Mouse (Mus musculus) heart, postnatal 10 days (tissue): ENCODE data around the gene Rsph14. TPM values are rescaled to one million over a fixed set of nuclear protein-coding genes. Genes with fewer than 3 reads are reported as not detected.
"Not testable (repeated sequence)": the region's sequence is repeated elsewhere in the genome, so short reads cannot be mapped to it uniquely, and the experiment has no call there.

Source experiments
- DNase-seq, 2 experiments: peaks; one replicate each; pipeline ENCODE4 v3.0.0; 2021
- intact Hi-C: fragments of 180-260 bp; cut with DNase I; formaldehyde crosslinking; loops from one replicate; pipeline ENCODE4 v1.15.1; 2025
- total RNA-seq, 2 experiments: library from RNA; stranded (reverse); gene quantifications; 2 replicates each; pipeline ENCODE4 v1.2.3; 2021

The Rsph14 gene
- total RNA-seq, 2 experiments from 2014 or later, result not detected

DNA sequence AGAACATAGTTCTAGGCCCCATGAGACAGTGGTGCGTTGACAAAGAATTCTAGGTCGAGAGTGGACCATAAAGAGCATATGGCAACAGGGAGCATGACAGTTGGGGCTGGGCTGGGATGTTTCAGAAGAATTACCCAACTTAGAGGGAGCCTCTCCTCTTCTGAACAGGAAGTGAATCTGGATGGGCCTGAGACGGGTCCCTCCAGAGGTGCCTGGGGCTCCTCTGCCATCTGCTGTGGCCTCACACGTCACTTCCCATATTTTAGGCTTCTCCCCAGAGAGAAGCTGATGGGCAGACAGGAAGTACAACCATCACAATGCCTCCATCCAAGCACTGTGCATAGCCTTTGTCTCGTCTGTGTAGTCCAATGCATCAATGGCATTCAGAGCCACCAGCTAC lies 23.3 kb upstream of the Rsph14 start:
- intact Hi-C loops, result no loop called here
- no peak for DNase-seq

DNA sequence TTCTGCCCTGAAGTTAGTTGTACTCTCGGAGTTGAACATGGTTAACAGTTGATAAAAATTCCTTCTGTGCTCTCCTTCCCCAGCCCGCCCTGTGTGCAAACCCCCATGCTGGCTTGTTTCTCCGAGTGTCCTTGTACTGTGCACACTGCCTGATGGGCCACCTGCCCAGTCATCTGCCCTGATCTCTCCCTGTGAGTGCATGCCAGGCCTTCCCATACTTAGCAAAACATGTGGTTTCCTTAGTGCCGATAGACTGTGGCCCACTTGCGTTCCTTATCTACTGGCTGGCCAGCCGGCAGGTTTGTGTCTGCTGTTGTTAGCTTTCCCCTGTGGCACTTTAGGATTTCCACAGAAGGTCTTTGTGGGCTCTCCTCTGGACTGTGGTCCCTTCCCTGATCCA lies 21.7 kb upstream of the Rsph14 start:
- intact Hi-C loops, result no loop called here
- peak; percentile 61 to 64 for DNase-seq

DNA sequence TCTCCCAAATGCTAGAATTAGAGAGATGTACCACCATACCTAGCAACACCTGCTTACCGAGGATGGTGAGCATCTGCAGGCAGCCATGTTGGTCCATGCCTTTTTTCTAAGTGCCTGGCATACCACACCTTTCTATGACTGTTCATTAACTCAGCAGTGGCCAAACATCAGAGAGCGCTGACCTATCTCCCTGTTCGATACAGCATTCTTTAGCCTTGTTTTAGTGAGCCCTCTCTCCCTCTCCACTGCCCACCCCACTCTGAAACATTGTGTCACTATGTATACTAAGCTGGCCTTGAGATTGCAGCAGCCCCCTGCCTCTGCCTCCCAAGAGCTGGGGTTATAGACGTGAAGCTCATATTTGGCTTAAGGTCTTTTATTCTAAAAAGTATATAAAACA lies 21.3 kb upstream of the Rsph14 start:
- intact Hi-C loops, result no loop called here
- DNase-seq, result no peak

DNA sequence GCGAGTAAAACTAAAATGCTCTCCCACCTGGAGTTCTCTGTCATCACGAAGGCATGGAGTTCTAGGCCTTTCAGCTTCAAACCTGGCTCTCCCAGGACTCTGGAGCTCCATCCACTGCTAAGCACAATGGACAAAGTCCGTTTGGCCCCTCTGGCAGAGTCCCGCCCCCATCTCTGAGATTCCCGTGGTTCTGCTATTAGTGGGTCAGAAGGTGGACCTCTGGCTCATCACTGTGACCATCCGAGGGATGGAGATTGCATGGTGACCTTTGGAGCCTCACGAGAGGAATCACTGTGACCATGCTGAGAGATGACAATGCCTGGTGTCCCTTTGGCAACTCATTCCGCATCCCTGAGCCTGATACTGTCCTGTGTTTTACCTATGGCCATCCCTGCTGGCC lies 20.5 kb upstream of the Rsph14 start:
- no peak for DNase-seq
- intact Hi-C loops, result no loop called here

DNA sequence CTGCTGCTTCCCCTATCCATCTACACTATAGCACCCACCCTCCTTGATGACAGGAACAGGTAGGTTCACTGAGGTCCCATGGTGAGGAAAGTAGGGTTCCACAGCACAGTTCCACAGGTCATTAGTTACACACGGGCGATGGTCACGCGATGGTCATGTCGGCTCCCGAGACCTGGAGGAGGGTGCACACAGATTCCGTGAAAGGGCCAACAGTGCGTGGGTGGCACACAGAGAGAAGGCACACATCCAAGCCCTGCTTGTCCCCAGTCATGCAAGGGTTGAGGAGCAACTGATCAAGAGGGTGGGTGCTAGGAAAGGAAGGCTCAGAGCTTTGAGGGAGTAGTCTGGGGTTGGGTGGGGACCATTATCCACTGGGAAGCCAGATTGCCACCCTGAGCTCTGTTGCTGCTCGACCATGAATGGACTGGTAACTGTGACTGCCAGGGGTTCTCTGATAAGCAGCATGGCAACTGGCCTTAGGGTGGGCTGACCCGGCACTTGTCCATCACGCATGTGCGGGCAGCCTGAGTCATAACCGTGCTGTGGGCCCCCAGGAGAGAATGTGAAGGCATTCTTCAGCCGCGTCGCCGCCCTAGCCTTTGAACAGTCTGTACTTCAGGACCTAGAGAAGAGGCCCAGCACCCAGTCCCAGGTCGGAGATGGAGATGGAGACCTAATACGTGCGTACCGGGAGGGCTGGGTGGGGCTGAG lies 19.1 kb upstream of the Rsph14 start:
- DNase-seq, result no peak
- intact Hi-C loops, result no loop called here

DNA sequence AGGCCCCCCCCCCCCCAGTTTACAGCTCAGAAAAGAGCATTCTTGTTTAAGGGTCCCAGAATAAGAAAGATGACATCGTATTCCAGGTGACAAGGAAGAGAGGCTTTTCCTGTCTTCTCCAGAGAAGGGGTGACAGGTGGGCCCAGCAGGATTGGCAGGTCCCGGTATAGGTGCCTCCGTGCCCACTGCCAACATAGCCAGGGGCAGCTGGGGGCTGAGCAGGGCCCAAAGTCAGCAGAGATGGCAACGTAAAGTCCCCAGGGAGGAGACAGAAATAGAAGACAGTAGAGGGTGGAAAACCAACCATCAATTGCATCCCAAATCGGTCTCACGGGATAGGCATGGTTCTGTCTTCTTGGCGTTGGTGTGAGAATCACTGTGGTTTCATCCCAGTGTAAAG lies 16.3 kb upstream of the Rsph14 start:
- intact Hi-C loops, result no loop called here

DNA sequence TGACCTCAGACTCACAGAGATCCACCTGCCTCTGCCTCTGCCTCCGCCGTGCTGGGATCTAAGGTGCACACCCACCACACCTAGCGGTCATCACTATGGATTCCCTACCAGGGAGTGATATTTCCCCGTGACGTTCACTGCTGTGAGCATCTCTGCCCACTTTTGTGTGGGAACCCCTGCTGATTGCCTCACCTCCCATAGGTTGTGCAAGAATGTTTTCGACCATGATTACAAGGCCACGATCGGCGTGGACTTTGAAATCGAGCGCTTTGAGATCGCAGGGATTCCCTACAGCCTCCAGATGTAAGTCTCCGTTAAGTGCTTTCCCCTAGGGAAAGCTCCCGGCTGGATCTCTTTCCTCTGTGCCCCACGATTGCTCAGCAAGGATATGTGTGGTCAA lies 13.4 kb upstream of the Rsph14 start:
- intact Hi-C loops, result no loop called here
- no peak for DNase-seq

More for the DNA sequence above, 16.3 kb upstream of the Rsph14 start:
- DNase-seq, result no peak

DNA sequence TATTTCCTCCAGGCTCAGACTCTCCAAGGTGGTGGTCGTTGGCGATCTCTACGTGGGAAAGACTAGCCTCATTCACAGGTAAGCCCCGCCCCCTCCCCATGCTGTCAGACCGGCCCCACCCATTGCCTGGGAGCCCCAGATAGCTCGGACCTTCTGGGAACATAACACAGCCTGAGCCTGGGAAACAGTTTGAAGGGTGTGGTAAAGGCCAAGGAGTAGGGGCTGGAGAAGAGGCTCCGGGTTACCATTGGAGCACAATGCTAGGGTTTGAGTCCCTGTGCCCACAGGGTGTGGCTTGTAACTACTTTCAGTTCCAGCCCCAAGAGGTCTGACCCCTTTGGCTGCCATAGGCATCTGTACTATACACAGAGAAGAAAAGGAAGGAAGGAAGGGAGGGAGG lies 12.1 kb upstream of the Rsph14 start:
- intact Hi-C loops, result no loop called here

DNA sequence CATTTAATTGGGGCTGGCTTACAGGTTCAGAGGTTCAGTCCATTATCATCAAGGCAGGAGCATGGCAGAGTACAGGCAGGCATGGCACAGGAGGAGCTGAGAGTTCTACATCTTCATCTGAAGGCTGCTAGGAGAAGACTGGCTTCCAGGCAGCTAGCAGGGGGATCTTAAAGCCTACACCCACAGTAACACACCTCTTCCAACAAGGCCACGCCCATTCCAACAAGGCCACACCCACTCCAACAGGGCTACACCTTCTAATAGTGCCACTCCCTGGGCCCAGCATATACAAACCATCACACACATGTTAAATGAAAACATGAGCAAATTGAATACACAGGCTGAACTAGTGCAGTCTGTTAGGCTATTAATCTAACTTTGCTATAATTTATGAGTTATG lies 9.7 kb upstream of the Rsph14 start:
- DNase-seq, intact Hi-C loops: not testable (repeated sequence)

More for the DNA sequence above, 12.1 kb upstream of the Rsph14 start:
- DNase-seq, result no peak

DNA sequence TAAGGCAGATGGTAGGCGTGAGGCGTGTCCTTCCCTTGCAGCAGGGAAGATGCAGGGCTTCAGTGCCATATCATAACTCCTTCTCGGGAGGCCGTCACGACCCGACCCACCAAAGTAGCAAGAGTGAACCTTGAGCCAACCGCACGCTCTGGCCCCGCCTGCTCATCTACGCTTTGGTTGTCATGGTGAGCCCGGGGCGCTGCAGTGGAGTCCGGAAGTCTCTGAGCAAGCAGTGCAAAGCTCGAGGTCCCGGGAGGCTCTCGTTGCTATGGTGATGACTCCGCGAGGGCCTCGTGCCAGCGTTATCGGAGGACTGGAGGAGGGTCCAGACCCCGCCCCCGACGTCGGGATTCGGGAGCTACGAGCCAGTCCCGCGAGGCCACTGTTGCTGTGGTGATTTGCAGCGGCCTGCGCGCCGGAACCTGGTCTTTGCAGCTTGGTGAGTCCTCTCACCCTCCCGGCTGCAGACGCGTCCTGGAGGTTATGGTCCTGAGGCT lies 4.5 kb upstream of the Rsph14 start, which contains the start of gene Rab36:
Rab36 (plus strand) TSS at position 176 of the 497 bp plus-strand sequence.
- intact Hi-C loops, result no loop called here
- DNase-seq, result peak; percentile 96 to 97

DNA sequence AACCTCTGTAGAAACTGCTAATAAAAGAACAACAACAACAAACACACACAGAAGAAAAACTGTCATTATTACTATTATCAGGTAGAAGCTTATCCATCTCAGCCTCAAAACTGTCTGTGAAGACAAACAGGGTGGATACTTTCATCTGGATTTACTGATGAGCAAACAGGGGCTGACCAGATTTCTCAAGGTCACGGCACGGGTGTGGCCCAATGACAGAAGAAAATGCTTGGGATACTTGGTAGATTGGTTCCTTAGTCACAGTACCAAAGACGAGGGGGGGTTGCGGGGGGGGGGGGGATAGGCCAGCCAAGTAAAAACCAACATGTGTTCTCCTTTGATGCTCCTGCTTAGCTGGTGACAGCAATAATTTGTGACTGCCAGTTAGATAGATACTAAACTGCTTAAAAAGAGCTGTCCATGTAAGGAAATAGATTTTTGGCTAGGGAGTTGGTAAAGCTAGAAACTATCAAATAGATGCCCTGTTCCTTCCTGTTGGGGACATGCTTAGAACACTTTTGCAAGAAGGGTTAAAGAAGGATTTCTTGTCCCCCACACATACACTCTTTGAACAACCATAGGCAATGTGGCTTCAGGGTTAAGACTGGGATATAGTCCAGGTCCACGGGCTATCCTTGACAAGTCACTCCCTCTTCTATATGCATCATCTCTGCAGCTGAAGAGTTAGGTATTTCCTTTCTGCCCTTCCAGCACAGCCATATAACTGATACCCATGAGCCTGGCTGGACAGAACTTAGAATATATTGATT lies 856 bp downstream of the Rsph14 start:
- intact Hi-C loops, result no loop called here
- DNase-seq, result no peak

DNA sequence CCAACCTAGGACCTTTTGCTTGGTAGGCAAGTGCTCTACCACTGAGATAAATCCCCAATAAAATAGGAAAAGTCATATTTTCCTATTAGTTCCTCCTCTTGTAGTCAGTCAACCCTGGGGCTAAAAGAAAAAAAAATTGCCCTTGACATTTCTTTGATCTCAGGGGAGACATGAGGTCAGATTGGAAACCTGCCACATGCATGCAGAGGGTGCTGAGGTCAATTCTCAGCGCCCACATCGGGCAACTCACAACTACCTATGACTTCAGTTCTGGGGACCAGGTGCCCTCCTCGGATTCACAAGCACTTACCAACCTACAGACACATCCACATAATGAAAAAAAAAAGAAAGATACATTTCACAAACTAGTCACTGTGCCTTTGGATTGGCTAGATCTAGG lies 2.2 kb downstream of the Rsph14 start:
- DNase-seq, result no peak
- intact Hi-C loops, result no loop called here

DNA sequence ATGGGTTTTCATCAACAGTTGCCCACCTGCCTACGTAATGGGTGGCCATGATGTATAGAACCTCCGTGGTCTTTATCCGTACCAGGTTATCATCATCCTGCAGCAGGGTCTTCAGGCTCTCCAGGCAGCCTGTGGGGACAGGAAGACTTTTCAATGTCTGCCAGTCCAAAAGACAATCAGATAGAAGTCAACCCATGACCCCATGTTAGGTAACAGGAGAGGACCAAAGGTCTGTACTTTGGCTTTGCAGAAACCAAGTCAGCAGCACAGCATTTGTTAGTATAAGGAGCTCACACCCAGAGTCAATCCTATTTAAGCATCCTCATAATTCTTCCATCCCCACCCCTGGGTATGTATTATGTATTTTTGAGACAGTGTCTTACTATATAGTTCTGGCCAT lies 2.7 kb downstream of the Rsph14 start:
- no peak for DNase-seq
- intact Hi-C loops, result no loop called here

DNA sequence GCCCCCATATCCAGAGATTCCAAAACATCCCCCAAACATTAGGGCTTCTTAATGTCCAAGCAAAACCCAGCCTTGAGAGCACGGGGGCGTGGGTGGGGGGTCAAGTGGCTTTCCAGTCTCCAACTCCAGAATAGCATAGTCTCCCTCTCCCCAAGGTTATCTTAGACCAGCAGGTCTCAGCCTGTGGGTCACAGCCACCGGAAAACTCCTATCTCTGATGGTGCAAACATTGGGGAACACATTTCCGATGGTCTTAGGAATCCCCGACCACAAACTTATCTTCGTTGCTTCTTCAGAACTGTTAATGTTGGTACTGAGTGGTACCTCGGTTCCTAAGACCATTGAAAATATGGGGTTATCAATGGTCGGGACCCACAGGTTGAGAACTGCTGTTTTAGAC lies 3.6 kb downstream of the Rsph14 start:
- intact Hi-C loops, result no loop called here
- DNase-seq, result no peak

DNA sequence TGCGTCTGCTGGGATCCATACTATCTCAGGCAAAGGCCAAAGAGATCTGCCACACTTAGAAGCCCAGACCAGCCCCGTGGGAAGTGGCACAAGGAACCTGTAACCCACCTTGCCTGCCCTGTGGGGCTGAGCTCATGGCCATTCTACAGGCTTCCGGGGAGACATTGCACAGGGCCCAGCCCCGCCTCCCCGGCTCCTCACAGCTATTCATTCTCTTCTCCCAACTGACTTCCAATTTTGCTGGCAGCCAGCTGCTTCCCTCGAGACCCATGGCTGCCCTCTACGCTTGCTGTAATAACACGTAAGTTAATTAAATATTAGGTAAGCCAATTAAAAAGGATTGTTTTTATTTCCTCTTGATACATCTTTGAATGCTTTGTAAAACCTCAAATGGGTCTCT lies 5.9 kb downstream of the Rsph14 start:
- intact Hi-C loops, result no loop called here
- DNase-seq, result no peak

DNA sequence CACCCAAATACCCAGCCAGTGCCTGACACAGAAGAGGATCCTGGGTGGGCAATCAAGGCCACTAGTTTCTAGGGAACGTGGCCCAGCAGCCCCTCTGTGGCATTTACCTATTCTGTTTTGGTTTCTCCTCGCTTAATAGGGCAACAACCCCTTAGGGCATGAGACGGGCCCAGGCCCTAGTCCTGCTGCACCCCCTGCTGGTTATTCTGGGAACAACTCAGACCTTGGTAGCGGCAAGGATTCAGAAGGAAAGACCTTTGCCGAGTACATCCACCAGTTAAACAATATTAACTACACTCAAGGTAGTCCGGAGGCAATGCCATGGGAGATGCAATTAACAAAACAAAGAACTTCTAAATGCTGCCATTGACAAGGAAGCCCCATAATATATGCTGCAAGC lies 11.2 kb downstream of the Rsph14 start:
- intact Hi-C loops, result loop anchor here (1.0 kb wide), 1 partner anchor 84 kb away; no protein-coding TSS in a partner anchor
- peak; percentile 73 to 81 for DNase-seq

DNA sequence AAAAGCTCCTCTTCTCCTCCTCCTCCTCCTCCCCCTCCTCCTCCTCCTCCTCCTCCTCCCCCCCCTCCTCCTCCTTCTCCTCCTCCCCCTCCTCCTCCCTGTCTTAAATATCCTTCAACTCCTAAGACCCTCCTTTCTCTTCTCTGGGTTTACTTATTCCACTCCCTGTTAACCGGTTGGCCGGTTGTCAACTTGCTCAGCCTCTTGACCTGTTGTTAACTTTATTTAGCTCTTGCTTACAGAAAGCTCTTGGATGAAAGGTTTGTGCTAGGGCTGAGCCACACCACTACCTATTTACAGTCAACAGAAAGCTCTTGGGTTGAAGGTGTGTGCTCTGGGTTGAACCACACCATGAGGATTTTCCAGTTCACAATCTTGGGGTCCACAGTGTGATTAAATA lies 12.1 kb downstream of the Rsph14 start:
- no peak for DNase-seq
- intact Hi-C loops, result no loop called here

DNA sequence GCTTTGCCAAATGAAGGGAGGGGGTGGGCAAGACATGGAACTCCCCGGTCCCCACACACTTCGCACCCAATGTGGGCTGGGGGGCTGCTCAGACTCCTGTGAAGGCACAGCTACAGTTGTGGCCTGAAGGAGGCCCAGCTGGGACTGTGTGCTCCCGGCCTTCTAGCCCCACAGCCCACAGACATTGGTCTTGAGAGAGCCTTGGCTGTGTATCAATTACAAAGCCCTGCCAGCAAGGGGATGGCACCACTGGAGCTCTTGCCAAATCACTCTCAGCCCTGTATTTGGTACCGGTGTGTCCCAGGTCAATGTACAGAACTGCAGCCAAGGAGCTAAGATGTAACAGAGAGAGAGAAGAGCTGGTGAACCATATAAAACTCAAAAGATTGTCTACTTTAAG lies 15.9 kb downstream of the Rsph14 start:
- intact Hi-C loops, result no loop called here
- no peak for DNase-seq

DNA sequence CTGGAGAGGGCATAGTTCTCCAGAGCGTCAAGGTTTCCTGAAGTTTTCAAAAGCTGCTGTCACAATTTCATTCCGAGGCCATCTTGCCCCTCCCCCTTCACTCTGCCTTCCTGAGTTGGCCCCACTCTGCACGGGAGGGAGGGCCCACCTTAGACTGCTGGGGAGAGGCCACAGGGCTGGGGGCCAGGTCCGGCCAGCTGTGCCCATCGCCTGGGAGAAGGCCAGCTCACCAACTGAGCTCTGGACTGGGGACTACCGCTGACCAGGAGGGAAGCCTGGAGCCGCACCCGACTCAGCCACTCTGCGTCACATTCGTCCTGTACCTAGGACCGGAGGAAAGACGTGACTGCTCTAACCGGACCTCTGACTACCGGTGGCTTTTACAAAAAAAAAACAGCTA lies 16.9 kb downstream of the Rsph14 start:
- no peak for DNase-seq
- intact Hi-C loops, result no loop called here

DNA sequence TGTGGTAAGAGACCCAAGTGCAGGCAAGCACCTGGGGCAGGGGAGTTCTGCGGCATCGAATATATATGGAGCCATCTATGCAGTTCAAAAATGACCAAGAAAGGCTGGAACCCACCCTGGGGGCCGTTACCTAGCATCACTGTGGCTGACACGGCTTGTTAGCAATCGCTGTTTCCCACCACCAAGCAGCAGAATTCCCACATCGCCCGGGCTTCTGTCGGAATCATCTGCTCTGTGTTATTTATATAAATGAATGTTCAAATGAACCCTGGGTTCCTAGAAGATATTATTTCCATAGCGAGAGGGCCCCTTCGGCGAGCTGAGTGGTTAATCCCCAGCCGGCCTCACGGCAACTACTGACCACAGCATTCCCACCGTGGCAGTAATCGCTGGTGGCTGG lies 21.7 kb downstream of the Rsph14 start:
- intact Hi-C loops, result no loop called here
- DNase-seq, result no peak

DNA sequence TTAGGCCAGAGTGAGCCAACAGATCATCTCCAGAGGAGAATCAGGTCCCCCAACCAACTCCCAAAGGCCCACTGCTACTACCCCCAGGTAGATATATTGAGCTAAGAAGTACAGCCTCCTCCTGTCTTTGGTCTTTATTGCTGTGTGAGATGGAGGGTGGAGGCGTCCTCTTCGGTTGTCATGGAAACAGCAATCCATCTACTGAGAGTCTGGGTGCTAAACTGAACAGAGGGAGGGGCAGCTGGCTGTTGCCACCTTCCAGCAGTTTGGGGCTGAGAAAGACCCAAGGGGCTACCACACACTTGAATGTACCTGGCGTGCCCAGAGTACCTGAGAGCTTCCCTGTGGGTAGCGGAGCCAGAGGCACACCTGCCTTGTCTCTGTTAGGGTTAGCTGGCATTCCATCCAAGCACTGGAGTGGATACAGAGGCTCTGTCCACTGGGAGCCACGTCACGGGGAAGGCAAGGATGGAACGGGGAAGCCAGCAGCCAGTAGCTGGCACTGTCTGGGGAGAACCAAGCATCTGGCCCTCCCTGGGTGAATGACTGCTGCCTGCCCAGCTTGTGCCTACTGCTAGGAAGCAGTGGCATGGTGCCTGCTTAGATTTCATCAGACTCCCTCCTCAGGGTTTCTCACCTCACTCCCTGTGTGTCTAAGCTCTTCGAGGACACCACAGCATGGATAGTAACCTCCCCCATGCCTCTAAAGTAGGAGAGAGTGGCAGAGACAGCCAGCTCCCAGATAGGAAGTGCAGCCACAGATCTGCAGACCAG lies 25.3 kb downstream of the Rsph14 start:
- intact Hi-C loops, result no loop called here
- DNase-seq, result no peak
